Mouse (Mus musculus): ENCODE measurements around the gene Atm. TPM values are rescaled to one million over a fixed set of nuclear protein-coding genes. Genes with fewer than 3 reads are reported as not detected.

Gene Atm
- 10 to 100 TPM; 60.1 to 67.8 TPM for total RNA-seq (2023)

DNA sequence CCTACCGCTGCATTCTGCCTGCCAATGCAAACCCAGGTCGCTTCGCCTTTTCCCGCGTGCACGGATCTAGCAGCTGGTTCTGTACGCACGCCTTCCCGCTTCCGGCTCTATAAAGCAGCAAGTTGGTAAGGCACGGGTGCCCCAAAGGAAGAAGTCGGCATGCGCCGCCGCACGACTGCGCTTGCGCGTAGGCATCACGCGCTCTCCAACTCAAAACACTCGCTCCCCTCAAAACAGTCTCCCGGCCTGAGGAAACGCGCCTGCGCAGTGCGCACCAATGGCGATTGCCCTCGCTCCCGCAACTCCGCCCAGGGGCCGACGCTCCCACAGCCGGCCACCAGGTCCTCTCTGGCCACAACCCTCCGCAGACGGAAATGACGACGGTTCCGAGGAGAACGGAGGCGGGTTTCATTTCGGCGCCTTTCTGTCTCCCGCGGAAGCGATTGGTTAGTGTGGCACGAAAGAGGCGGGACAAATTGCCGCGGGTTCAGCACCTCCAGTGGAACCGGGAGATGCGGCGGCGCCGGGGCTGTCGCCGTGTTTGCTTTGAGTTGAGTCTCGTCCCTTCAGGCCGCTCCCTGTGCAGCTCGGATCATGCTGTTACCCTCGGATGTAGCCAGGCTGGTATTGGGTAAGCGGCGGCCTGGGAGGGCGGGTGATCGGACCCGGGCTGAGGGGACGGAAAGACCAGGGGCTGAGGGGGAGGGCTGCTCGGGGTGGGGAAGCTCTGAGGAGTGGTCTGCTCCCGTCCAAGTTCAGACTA is at the start of gene Atm, which contains the start of gene Npat:
Gene Atm, minus strand, starts transcription at position 183 of the 763 bp plus-strand sequence.
Gene Npat, plus strand, starts transcription at position 490 of the 763 bp plus-strand sequence.

DNA sequence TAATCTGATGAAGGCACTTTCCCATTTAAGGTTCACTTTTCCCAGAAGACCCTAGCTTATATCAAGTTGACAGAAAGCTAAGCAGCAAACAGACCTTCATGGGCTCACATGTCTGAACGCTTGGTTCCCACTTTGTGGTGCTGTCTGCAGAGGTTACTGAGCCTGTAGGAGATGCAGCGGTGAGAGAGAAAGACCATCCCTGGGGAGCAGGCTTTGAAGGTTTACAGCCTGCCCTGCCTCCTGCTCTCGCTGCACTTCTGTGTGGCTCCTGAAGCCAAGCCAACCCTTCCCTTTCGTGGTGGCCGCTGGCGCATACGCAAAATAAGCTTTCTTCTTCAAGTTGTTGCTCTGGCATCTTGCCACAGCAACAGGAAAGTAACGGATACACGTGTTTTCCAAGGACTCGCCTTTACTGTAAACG is 134.2 kb downstream of the Atm start, which contains the start of gene 4930550C14Rik:
Gene 4930550C14Rik, plus strand, starts transcription at position 35 of the 421 bp plus-strand sequence.

Other genes starting within 250 kb of the Atm start
- not detected for gene Exph5, start 235.1 kb downstream of the Atm start, total RNA-seq (2023)
- gene Kdelc2, start 152.7 kb downstream of the Atm start, total RNA-seq (2023): under 1 TPM; 0.36 to 0.38 TPM
- gene 4930550C14Rik, start 134.4 kb downstream of the Atm start, total RNA-seq (2023): not detected
- gene Npat, start 307 bp upstream of the Atm start, total RNA-seq (2023): 10 to 100 TPM; 19.5 to 20.6 TPM
- gene Acat1, start 73.6 kb upstream of the Atm start, total RNA-seq (2023): 10 to 100 TPM; 24.1 to 26.6 TPM
- gene Cul5, start 133.3 kb upstream of the Atm start, total RNA-seq (2023): 10 to 100 TPM; 36.0 to 39.9 TPM
- 1 to 10 TPM; 6.4 to 7.9 TPM for gene Rab39, start 169.5 kb upstream of the Atm start, total RNA-seq (2023)
- 1 to 10 TPM; 2.8 to 3.4 TPM for gene Slc35f2, start 234.8 kb upstream of the Atm start, total RNA-seq (2023)